In genomic region chr4:117494911-117495501, GRCm38 (mm10) we compare ENCODE assay signal across 8 mouse cellular contexts. TPM values are rescaled to one million over a fixed set of nuclear protein-coding genes. Genes with fewer than 3 reads are reported as not detected.
DNase-seq lines count a peak whose midpoint lies in the region; ATAC-seq lines count a peak whose summit lies in the region.

No protein-coding gene starts in this region.

- H3K4me2 ChIP-seq in embryonic facial prominence, embryonic 14.5 days (ENCODE audit: low read depth, low read length) = peak overlapping the region; percentile 90
- H3K4me2 ChIP-seq in neural tube, embryonic 11.5 days (ENCODE audit: low read depth) = peak overlapping the region; percentile 75

- intact Hi-C loops in heart, postnatal 36 days (cut with DNase I) = loop anchor here (2.0 to 5.0 kb wide), 2 partner anchors 16 to 138 kb away; no protein-coding TSS in a partner anchor
- intact Hi-C loops in left cerebral cortex, postnatal 14 days (cut with DNase I) = loop anchor here (10.0 kb wide), 1 partner anchor 170 kb away; no protein-coding TSS in a partner anchor

- H3K27me3 ChIP-seq in embryonic facial prominence, embryonic 14.5 days (replicated peaks; ENCODE audit: control insufficient read depth, insufficient read depth, low read length) = peaks cover 71% of the 10 kb centered on the region
- peaks cover 58% of the 10 kb centered on the region for H3K27me3 ChIP-seq in neural tube, embryonic 11.5 days (ENCODE audit: control insufficient read depth, insufficient read depth, low read length)

- peak overlapping the region; percentile 47 for H3K4me3 ChIP-seq in embryonic facial prominence, embryonic 14.5 days (ENCODE audit: low read depth, low read length)
- peak overlapping the region; percentile 56 for H3K4me3 ChIP-seq in neural tube, embryonic 11.5 days (ENCODE audit: low read depth, low read length)

- DNase-seq in B cell, adult 2 months = peak; percentile 42 to 49
- no peak for DNase-seq in embryonic facial prominence, embryonic 14.5 days (ENCODE audit: low spot score)
- peak; percentile 38 to 63 for DNase-seq in heart, postnatal 36 days
- DNase-seq in liver = peak; percentile 22
- DNase-seq in neural tube, embryonic 11.5 days (ENCODE audit: low spot score) = peak; percentile 58
- no peak for DNase-seq in right cerebral cortex, adult 18-20 months
- no peak for DNase-seq in left cerebral cortex, postnatal 14 days (ENCODE audit: low spot score in 2 of 2)

- 1% methylated on average over 44 of the region's 47 CpGs for WGBS in embryonic facial prominence, embryonic 14.5 days
- WGBS in neural tube, embryonic 11.5 days = under 1% methylated on average over 47 of the region's 47 CpGs

- peak; percentile 43 for ATAC-seq in CD4-positive, CD25-positive, alpha-beta regulatory T cell, adult 4 months
- ATAC-seq in embryonic facial prominence, embryonic 14.5 days (ENCODE audit: low read depth) = no peak
- ATAC-seq in neural tube, embryonic 11.5 days (ENCODE audit: insufficient read depth, low FRiP score, low TSS enrichment) = no peak

- H3K36me3 ChIP-seq in embryonic facial prominence, embryonic 14.5 days (ENCODE audit: control insufficient read depth, insufficient read depth, low read length) = no peaks in the 10 kb centered on the region
- H3K36me3 ChIP-seq in neural tube, embryonic 11.5 days (ENCODE audit: control insufficient read depth, insufficient read depth, low read length) = no peaks in the 10 kb centered on the region

- H3K9ac ChIP-seq in embryonic facial prominence, embryonic 14.5 days (ENCODE audit: low read depth, low read length) = peak overlapping the region; percentile 49
- H3K9ac ChIP-seq in neural tube, embryonic 11.5 days (ENCODE audit: low read length) = peak overlapping the region; percentile 80

- H3K9me3 ChIP-seq in embryonic facial prominence, embryonic 14.5 days (ENCODE audit: control insufficient read depth, low read length) = no peaks in the 10 kb centered on the region
- H3K9me3 ChIP-seq in neural tube, embryonic 11.5 days (ENCODE audit: control insufficient read depth, low read length) = no peaks in the 10 kb centered on the region

- peaks cover 19% of the 10 kb centered on the region; the same call in 1 of the 2 replicates for H3K4me1 ChIP-seq in embryonic facial prominence, embryonic 14.5 days (ENCODE audit: control insufficient read depth, insufficient read depth, low read length)
- H3K4me1 ChIP-seq in neural tube, embryonic 11.5 days (ENCODE audit: control insufficient read depth, insufficient read depth, low read length) = peaks cover 7% of the 10 kb centered on the region; the same call in 1 of the 2 replicates

- no peak overlapping the region for H3K27ac ChIP-seq in embryonic facial prominence, embryonic 14.5 days (replicated peaks; ENCODE audit: low read depth, low read length)
- H3K27ac ChIP-seq in neural tube, embryonic 11.5 days (ENCODE audit: low read depth, low read length) = peak overlapping the region; percentile 75

RNA-seq across cellular contexts. Expression of gene Rnf220, which starts 1.8 kb away (rescaled TPM):
- 10 to 100 TPM; 15.8 to 18.6 TPM for polyA plus RNA-seq in CD4-positive, CD25-positive, alpha-beta regulatory T cell, adult 4 months (2017; shearing (Covaris generic))
- 56.3 and 62.4 TPM in 2 replicates for polyA plus RNA-seq in embryonic facial prominence, embryonic 14.5 days (2014; fragmentation: Nextera tagmentation; extraction: Ambion mirVana)
- total RNA-seq in heart, postnatal 36 days (2021) = 10 to 100 TPM; 33.7 to 36.0 TPM
- 73.5 and 76.8 TPM in 2 replicates for polyA plus RNA-seq in neural tube, embryonic 11.5 days (2014; fragmentation: Nextera tagmentation; extraction: Ambion mirVana)
- 100 to 1,000 TPM; 138 to 151 TPM for total RNA-seq in left cerebral cortex, postnatal 14 days (2021)

RNA-seq across cellular contexts. Expression of gene Eri3, which starts 55.2 kb away (rescaled TPM):
- polyA plus RNA-seq in CD4-positive, CD25-positive, alpha-beta regulatory T cell, adult 4 months (2017; shearing (Covaris generic)) = 10 to 100 TPM; 50.0 to 61.7 TPM
- polyA plus RNA-seq in embryonic facial prominence, embryonic 14.5 days (2014; fragmentation: Nextera tagmentation; extraction: Ambion mirVana) = 154 and 174 TPM in 2 replicates
- 10 to 100 TPM; 89.9 to 91.4 TPM for total RNA-seq in heart, postnatal 36 days (2021)
- 130 and 135 TPM in 2 replicates for polyA plus RNA-seq in neural tube, embryonic 11.5 days (2014; fragmentation: Nextera tagmentation; extraction: Ambion mirVana)
- 100 to 1,000 TPM; 229 to 246 TPM for total RNA-seq in left cerebral cortex, postnatal 14 days (2021)

Comparison
In these comparisons a context has a peak if more than half of its experiments do, and no peak if none do; other contexts are left out.
1. DNase-seq: peak in B cell, adult 2 months (2 of 2), heart, postnatal 36 days (2 of 2), liver (single experiment) and neural tube, embryonic 11.5 days (single experiment); none in embryonic facial prominence, embryonic 14.5 days (single experiment), right cerebral cortex, adult 18-20 months (single experiment) and left cerebral cortex, postnatal 14 days (0 of 2).